Mouse (Mus musculus) kidney, embryonic 16.5 days (tissue): ENCODE measurements at regions not wholly inside any gene's neighbourhood (a gene's known extent, or its start where the extent isn't known, plus 50 kb on each side); places are given as distances from the start of the nearest gene placed in this dataset.

Experiments
- ATAC-seq: fragments of 200-750 bp; cut with Nextera tagmentation; 2 replicates; pipeline ENCODE4 v1.8.0; 2017; ENCODE audit warnings: moderate TSS enrichment; ENCODE audit not compliant: low FRiP score, low TSS enrichment
- H3K27ac ChIP-seq: fragments of 300-500 bp; sonication (generic); 2 replicates; pipeline ENCODE4 v1.5.1; 2014; ENCODE audit warnings: low read length
- H3K27me3 ChIP-seq: fragments of 300-500 bp; sonication (generic); 2 replicates; pipeline ENCODE4 v1.6.1; 2014; ENCODE audit warnings: low read length, control low read depth, mixed read lengths; ENCODE audit not compliant: insufficient read depth
- H3K36me3 ChIP-seq: fragments of 300-500 bp; sonication (generic); 2 replicates; pipeline ENCODE4 v1.6.1; 2014; ENCODE audit warnings: low read length, control low read depth, mixed read lengths; ENCODE audit not compliant: insufficient read depth
- H3K4me1 ChIP-seq: fragments of 300-500 bp; sonication (generic); 2 replicates; pipeline ENCODE4 v1.6.1; 2014; ENCODE audit warnings: low read length, control low read depth, mixed read lengths; ENCODE audit not compliant: insufficient read depth
- H3K4me2 ChIP-seq: fragments of 300-500 bp; sonication (generic); replicated peaks from 2 replicates; pipeline ENCODE4 v1.6.1; 2014; ENCODE audit warnings: low read depth, low read length
- H3K4me3 ChIP-seq: fragments of 300-500 bp; sonication (generic); 2 replicates; pipeline ENCODE4 v1.5.1; 2014; ENCODE audit warnings: mild to moderate bottlenecking, low read length
- H3K9ac ChIP-seq: fragments of 300-500 bp; sonication (generic); replicated peaks from 2 replicates; pipeline ENCODE4 v1.6.1; 2014; ENCODE audit warnings: low read length
- H3K9me3 ChIP-seq: fragments of 300-500 bp; sonication (generic); 2 replicates; pipeline ENCODE4 v1.6.1; 2016; ENCODE audit warnings: low read length, control low read depth
- WGBS: fragments of 180-500 bp; shearing (Covaris S2); extraction: QIAGEN DNeasy Blood & Tissue Kit; methylation state at CpG from one replicate; pipeline ENCODE4 v1.1.7; 2014; 5-methylcytosine and 5-hydroxymethylcytosine counted together

DNA sequence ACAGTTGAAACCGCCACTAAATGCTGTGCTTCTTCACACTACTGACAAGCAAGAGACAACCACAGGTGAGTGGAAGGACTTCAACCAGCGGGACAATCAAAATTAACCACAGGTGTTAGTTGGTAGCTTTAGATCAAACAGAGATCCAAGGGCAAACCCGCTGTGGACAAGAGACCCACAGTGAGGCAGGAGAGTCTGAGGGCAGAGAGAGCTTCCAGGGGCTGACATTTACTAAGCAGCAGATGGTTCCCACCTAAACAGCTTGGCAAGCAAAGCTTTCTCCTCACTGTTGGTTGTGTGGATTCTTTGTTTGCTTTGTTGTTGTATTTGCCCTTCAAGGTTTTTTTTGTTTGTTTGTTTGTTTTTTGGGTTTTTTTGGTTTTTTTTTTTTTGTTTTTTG lies 227.9 kb upstream of the Akirin2 start:
- Histone ChIP-seq H3K9me3 (no peaks in the 10 kb centered on the region), H3K4me3 (no peak overlapping the region), H3K27me3 (no peaks in the 10 kb centered on the region; the same call in 1 of the 2 replicates), H3K4me1 (no peaks in the 10 kb centered on the region), H3K27ac (no peak overlapping the region), H3K9ac (no peak overlapping the region), H3K4me2 (no peak overlapping the region), H3K36me3 (no peaks in the 10 kb centered on the region)
- WGBS: 72% methylated on average over 3 of the region's 3 CpGs
- ATAC-seq: no peak

DNA sequence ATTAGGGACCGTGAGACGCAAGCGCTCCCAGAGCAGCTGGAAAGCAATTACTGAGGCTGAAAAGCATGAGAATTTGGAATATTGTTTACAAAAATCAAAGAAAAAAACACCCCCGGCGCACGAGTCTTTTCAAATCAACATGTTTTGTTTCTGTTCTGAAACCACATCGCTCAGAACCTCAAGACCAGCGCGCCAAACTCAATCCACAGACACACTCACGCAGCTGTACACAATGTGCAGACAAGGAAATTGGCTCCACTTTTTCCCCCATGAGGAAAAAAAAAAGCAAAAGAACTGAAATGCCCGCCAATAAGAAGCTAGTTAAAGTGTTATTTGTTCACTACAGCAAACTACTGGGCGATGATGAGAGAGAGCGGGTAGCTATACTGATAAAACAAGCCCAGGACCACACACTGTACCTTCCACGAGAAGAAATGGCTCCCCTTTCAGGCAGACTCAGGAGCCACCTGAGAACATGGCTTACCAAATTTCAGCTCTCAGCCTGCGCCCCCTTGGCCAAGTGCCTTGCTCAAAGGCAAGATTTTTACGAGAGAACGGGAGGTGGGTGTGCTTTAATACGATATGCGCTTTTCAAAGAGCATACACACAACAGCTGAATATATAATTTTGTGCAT lies 222.5 kb upstream of the Akirin2 start:
- Histone ChIP-seq H3K4me3 (no peak overlapping the region), H3K9me3 (no peaks in the 10 kb centered on the region), H3K27me3 (no peaks in the 10 kb centered on the region), H3K9ac (no peak overlapping the region), H3K36me3 (no peaks in the 10 kb centered on the region), H3K4me1 (no peaks in the 10 kb centered on the region), H3K27ac (no peak overlapping the region), H3K4me2 (no peak overlapping the region)
- WGBS: 81% methylated on average over 19 of the region's 19 CpGs
- no peak for ATAC-seq

DNA sequence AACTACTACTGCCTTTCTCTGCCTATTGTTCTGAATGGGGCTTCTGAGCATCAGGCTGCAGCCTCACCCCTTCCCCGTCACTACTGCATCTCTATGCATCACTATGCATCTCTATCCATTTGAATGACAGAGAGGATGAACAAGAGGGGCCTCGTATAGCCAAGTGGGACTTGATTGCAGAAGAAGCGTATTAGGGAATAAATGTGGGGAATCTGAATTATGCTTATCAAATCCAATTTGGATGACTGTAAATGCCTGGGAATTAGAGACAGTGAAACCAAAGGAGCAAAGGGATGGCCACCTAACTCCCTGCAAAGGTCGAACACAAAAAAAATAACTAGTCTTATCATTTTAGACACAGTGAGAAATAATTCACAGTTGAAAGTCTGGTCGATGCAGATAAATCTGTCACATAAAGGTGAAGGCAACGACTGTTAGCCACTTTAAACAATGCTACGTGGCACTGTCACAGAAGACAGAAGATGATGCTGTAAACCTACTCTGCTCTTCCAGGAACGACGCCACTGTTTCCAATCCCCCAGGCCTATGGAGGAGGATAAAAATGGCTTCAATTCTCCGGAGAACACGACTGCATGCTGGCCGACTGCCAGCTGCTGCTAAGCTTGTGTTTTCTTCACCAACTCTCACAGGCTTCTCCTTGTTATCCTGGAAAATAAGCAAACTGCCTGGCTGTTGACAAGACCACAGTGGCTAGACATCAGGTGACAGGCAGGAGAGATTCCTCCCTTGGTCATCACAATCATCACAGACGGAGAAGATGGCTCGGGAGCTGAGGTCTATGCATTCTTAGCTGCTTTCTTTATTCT lies 213.6 kb upstream of the Akirin2 start:
- 50% methylated on average over 14 of the region's 14 CpGs for WGBS
- no peak for ATAC-seq
- no peak overlapping the region for H3K9ac ChIP-seq
- no peaks in the 10 kb centered on the region for H3K4me1 ChIP-seq
- no peak overlapping the region for H3K27ac ChIP-seq
- no peak overlapping the region for H3K4me3 ChIP-seq
- no peaks in the 10 kb centered on the region for H3K27me3 ChIP-seq
- no peaks in the 10 kb centered on the region for H3K36me3 ChIP-seq
- no peak overlapping the region for H3K4me2 ChIP-seq
- no peaks in the 10 kb centered on the region for H3K9me3 ChIP-seq

DNA sequence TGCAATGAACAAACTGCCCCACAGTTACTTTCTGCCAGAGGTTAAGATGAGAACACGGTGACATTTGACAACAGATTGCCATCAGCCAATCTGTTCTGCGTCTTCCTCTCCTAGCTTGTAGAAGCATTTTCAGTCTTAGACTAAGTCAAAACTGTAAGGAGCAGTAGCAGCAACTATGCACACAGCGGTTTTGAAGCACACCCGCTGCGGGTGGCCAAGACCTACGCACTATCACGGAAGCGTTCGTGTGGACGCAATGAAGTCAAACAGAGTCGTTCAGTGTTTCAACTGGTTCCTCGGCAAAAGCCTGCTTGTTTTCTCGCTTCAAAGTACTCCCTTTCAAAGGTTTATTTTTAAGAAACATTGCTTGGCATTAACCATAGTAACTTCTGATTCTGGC lies 212.9 kb upstream of the Akirin2 start:
- 87% methylated on average over 13 of the region's 13 CpGs for WGBS
- Histone ChIP-seq H3K4me3 (no peak overlapping the region), H3K4me2 (no peak overlapping the region), H3K9ac (no peak overlapping the region), H3K36me3 (no peaks in the 10 kb centered on the region), H3K9me3 (no peaks in the 10 kb centered on the region), H3K27ac (no peak overlapping the region), H3K27me3 (no peaks in the 10 kb centered on the region), H3K4me1 (no peaks in the 10 kb centered on the region)
- no peak for ATAC-seq

DNA sequence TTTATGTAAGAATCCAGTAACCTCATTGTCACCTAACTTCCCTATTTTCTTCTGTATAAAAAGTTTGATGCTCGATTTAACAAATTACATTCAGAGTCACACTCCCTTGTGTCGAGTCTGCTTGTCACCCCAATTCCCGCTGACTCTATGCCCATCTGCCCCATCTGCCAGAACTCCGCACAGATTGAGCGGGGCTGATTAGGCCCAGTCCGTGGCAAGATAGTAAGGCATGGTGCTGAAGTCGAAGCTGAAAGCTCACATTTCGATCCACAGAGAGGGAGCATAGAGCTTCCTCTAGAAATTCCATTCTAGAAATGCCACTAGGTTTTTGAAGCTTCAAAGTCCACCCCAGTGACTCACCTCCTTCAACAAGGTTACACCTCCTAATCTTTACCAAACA lies 210.7 kb upstream of the Akirin2 start:
- H3K27ac ChIP-seq: no peak overlapping the region
- WGBS: 90% methylated on average over 8 of the region's 8 CpGs

DNA sequence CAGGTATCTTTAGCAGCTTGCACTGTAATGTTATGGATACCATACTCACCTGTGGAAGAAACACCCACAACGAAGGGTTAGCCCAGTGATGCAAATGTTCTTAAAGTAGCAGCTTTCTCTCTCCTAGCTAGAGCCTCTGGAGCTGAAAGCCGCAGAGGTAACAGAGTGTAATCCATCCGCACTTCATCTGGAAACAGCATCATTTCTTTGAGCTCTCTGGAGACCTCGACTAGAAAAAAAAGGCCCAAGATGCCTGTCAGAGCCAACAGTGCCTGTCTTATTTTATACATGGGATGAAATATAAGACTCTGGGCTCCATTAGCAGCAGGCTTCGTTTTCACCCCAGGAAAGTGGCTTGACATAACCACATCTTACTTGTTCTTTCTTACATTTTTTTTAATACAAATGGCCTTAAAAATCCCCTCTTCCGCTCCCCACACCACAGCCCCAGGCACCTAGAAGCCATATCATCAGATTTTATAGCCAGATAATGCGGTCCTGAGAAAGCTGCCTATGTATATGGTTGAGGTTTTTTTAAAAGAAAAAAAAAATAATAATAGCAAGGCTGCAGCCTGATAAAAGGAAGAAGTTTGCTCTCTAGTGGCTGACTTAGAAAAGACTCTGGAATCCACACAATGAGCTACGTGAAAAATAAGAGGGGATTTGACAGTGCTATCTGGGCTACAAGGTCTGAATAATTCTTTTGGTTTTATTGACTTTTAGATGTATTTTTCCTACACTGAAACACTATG lies 179.3 kb upstream of the Akirin2 start:
- H3K9me3 ChIP-seq: no peaks in the 10 kb centered on the region
- no peak overlapping the region for H3K4me3 ChIP-seq
- no peak for ATAC-seq
- H3K36me3 ChIP-seq: no peaks in the 10 kb centered on the region
- 50% methylated on average over 8 of the region's 8 CpGs for WGBS
- H3K4me1 ChIP-seq: no peaks in the 10 kb centered on the region
- no peaks in the 10 kb centered on the region for H3K27me3 ChIP-seq
- no peak overlapping the region for H3K9ac ChIP-seq
- no peak overlapping the region for H3K27ac ChIP-seq
- H3K4me2 ChIP-seq: no peak overlapping the region

More for the DNA sequence above, 210.7 kb upstream of the Akirin2 start:
- Histone ChIP-seq H3K9ac (no peak overlapping the region), H3K4me2 (no peak overlapping the region), H3K4me3 (no peak overlapping the region), H3K9me3 (no peaks in the 10 kb centered on the region), H3K4me1 (no peaks in the 10 kb centered on the region), H3K36me3 (no peaks in the 10 kb centered on the region), H3K27me3 (no peaks in the 10 kb centered on the region)
- no peak for ATAC-seq

DNA sequence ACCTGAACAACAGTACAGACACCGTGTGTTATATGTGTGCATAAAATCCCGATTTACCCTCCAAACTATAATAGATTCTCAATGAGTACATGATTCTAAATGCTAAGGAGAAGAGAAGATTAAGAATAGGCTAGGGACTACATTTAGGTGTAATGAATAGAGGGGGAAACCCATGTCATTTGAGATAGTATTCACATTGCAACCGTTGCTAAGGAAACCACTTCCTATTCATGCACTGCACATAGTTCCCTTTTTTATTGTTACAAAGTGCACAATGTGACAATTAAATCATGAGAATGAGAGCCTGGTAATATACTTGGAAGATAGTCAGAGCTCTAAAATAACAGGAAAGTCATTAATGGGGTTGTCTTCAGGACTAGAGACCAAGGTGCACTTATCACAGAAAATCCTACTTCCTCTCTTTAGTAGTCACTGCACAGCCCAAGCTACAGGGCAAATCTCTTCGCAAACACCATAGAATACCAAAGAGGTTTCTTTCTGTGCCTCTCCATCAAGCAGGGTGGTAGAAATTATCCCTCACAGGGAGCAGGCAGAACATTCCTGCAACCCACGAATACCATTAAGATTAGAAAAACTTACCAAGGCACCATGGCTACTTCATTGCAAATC lies 164.3 kb upstream of the Akirin2 start:
- H3K4me3 ChIP-seq: no peak overlapping the region
- H3K36me3 ChIP-seq: no peaks in the 10 kb centered on the region
- H3K9ac ChIP-seq: no peak overlapping the region
- H3K27me3 ChIP-seq: no peaks in the 10 kb centered on the region
- no peak overlapping the region for H3K4me2 ChIP-seq
- ATAC-seq: no peak
- H3K27ac ChIP-seq: no peak overlapping the region
- 86% methylated on average over 5 of the region's 5 CpGs for WGBS
- no peaks in the 10 kb centered on the region for H3K4me1 ChIP-seq
- peaks cover 1% of the 10 kb centered on the region; the same call in 1 of the 2 replicates for H3K9me3 ChIP-seq

DNA sequence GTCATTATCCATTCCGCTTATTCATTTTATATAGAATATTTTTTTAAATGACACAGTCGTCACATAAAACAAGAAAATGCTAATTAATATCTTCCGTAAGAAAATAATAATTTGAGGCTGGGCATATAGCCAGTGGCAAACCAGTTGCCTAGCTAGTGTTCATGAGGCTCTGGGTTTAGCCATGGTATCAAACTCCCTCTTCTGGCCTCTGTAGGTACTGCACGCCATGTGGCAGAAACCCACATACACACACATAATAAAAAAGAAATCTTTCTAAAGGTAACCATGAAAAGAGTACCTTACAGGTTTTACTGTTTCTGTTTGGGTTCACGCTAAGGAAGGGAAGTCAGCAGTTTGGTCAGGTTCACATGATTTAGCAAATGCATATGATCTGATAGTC lies 159.2 kb upstream of the Akirin2 start:
- ATAC-seq: no peak
- H3K9me3 ChIP-seq: peaks cover 6% of the 10 kb centered on the region; the same call in 1 of the 2 replicates
- no peaks in the 10 kb centered on the region for H3K4me1 ChIP-seq
- no peak overlapping the region for H3K4me2 ChIP-seq
- H3K4me3 ChIP-seq: no peak overlapping the region
- 94% methylated on average over 5 of the region's 5 CpGs for WGBS
- H3K9ac ChIP-seq: no peak overlapping the region
- H3K27me3 ChIP-seq: no peaks in the 10 kb centered on the region
- no peaks in the 10 kb centered on the region for H3K36me3 ChIP-seq
- no peak overlapping the region for H3K27ac ChIP-seq

DNA sequence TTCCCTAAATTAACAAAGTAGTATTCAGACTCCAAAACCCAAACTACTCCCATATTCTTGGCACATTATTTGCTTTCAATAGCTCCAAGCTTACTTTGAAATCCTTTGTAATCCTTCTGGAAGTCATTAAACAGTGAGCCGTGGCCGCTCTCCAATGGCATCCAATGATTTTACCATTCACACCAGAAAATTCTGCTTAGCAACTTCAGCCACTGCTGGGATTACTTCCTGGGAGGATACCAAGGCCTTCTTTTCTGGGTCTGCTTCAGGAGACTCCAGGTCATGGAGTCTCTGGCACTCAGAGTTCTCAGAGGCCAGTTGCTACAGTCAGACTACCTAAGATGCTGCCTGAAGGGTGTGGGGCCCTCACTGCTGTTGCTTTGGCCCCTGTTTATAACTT lies 147.7 kb upstream of the Akirin2 start:
- H3K9me3 ChIP-seq: no peaks in the 10 kb centered on the region
- 86% methylated on average over 2 of the region's 2 CpGs for WGBS
- ATAC-seq: no peak
- no peaks in the 10 kb centered on the region for H3K27me3 ChIP-seq
- no peak overlapping the region for H3K27ac ChIP-seq
- H3K4me3 ChIP-seq: no peak overlapping the region
- no peak overlapping the region for H3K4me2 ChIP-seq
- H3K4me1 ChIP-seq: no peaks in the 10 kb centered on the region
- H3K36me3 ChIP-seq: no peaks in the 10 kb centered on the region
- H3K9ac ChIP-seq: no peak overlapping the region
